Mouse (Mus musculus): ENCODE measurements around the gene Rnf144b. TPM values are rescaled to one million over a fixed set of nuclear protein-coding genes. Genes with fewer than 3 reads are reported as not detected.

The Rnf144b gene
- polyA plus RNA-seq, 1 experiment from 2014 or later, result 1.0 TPM

DNA sequence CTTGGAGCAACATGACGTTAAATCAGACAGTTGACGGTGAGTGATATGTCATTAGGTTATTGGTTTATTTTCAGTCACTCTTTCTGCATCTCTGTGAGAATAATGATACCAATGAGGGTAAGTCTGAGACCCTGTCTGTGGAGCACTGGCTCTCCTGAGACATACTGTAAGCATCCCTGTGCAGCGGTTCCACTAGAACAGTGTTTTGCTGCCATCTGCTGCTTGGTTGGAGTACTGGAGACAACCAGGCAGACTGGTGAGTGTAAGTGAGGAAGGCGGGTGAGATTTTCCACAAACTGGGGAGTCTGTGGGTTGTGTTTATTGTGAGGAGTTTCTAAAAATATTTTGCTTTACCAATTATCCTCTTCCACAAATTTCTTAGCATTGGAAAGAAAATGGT lies 166.0 kb downstream of the Rnf144b start:
- 37% methylated on average over 4 of the region's 4 CpGs for WGBS
- no peak overlapping the region for H3K4me3 ChIP-seq
- no peaks in the 10 kb centered on the region for H3K9me3 ChIP-seq
- H3K9ac ChIP-seq, result no peak overlapping the region
- H3K4me1 ChIP-seq, result no peaks in the 10 kb centered on the region
- no peak overlapping the region for H3K27ac ChIP-seq
- no peak overlapping the region for H3K4me2 ChIP-seq (replicated peaks)
- no peaks in the 10 kb centered on the region for H3K36me3 ChIP-seq
- peak; percentile 72 for ATAC-seq (ENCODE audit: low FRiP score, low read depth)
- H3K27me3 ChIP-seq (replicated peaks), result no peaks in the 10 kb centered on the region

DNA sequence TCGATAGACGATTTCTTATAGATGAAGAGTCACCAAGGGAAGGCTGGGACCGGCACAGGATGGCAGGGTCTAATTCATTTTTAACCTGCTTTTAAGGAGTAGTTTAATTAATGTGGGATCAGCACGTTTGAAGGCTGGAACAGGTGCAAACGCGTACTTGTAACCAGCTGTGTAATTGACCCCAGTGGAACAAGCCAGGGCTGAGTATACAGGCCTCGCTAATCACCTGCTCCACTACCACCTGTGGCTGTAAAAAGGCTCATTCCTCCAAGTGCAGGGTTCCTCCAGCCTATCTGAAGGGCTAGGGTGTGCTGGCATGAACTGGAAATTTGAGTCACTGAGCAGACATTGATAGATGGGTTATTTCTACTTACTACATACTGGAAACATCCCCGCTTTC lies 174.0 kb downstream of the Rnf144b start:
- H3K9ac ChIP-seq, result no peak overlapping the region
- no peak overlapping the region for H3K4me3 ChIP-seq
- no peak overlapping the region for H3K27ac ChIP-seq
- no peak overlapping the region for H3K4me2 ChIP-seq (replicated peaks)
- no peaks in the 10 kb centered on the region for H3K9me3 ChIP-seq
- 77% methylated on average over 8 of the region's 8 CpGs for WGBS
- no peaks in the 10 kb centered on the region for H3K4me1 ChIP-seq
- no peaks in the 10 kb centered on the region for H3K36me3 ChIP-seq
- no peaks in the 10 kb centered on the region for H3K27me3 ChIP-seq (replicated peaks)
- ATAC-seq (ENCODE audit: low FRiP score, low read depth), result no peak

Other genes with a start within 250 kb of the Rnf144b start
- 20.9 and 22.1 TPM in 2 replicates for gene Kif13a, start 192.8 kb upstream of the Rnf144b start, polyA plus RNA-seq (2016; fragmentation: Nextera tagmentation; extraction: Ambion mirVana)
- 7.7 and 8.7 TPM in 2 replicates for gene Nhlrc1, start 107.8 kb upstream of the Rnf144b start, polyA plus RNA-seq (2016; fragmentation: Nextera tagmentation; extraction: Ambion mirVana)
- gene Kdm1b, start 79.2 kb upstream of the Rnf144b start, polyA plus RNA-seq (2016; fragmentation: Nextera tagmentation; extraction: Ambion mirVana), result 17.1 and 17.9 TPM in 2 replicates
- 35.9 and 37.8 TPM in 2 replicates for gene Tpmt, start 77.9 kb upstream of the Rnf144b start, polyA plus RNA-seq (2016; fragmentation: Nextera tagmentation; extraction: Ambion mirVana)
- 224 and 242 TPM in 2 replicates for gene Dek, start 16.5 kb upstream of the Rnf144b start, polyA plus RNA-seq (2016; fragmentation: Nextera tagmentation; extraction: Ambion mirVana)

Measured in neural tube, embryonic 12.5 days (tissue).